Mouse (Mus musculus) embryonic fibroblast, embryonic 13.5 days (primary cell): ENCODE data around the gene Map4k3.

Source experiments
- CTCF ChIP-seq: IDR thresholded peaks from 2 replicates; pipeline ENCODE4 v1.5.1; 2011; ENCODE audit warnings: mild to moderate bottlenecking, control low read depth, low read length, moderate library complexity, borderline replicate concordance; ENCODE audit not compliant: insufficient read depth
- POLR2A ChIP-seq: IDR thresholded peaks from 2 replicates; pipeline ENCODE4 v1.6.1; 2011; ENCODE audit warnings: low read depth, mild to moderate bottlenecking, control low read depth, low read length, moderate library complexity

- no peak for TF ChIP-seq CTCF
- no peak for TF ChIP-seq POLR2A
Measured at GRCm38 (mm10) chr17:80713588-80713987, 14.7 kb downstream of the Map4k3 start.
